Mouse (Mus musculus) stomach, postnatal 0 days (tissue): ENCODE measurements at regions not wholly inside any gene's neighbourhood (a gene's known extent, or its start where the extent isn't known, plus 50 kb on each side); places are given as distances from the start of the nearest gene placed in this dataset.

ENCODE experiments used
- CTCF ChIP-seq: IDR thresholded peaks from 2 replicates; pipeline ENCODE4 v1.5.1; 2016; ENCODE audit warnings: antibody characterized with exemption, low read depth, mild to moderate bottlenecking, moderate library complexity
- EP300 ChIP-seq: optimal IDR thresholded peaks from 2 replicates; pipeline ENCODE3; 2016; ENCODE audit warnings: antibody characterized with exemption

DNA sequence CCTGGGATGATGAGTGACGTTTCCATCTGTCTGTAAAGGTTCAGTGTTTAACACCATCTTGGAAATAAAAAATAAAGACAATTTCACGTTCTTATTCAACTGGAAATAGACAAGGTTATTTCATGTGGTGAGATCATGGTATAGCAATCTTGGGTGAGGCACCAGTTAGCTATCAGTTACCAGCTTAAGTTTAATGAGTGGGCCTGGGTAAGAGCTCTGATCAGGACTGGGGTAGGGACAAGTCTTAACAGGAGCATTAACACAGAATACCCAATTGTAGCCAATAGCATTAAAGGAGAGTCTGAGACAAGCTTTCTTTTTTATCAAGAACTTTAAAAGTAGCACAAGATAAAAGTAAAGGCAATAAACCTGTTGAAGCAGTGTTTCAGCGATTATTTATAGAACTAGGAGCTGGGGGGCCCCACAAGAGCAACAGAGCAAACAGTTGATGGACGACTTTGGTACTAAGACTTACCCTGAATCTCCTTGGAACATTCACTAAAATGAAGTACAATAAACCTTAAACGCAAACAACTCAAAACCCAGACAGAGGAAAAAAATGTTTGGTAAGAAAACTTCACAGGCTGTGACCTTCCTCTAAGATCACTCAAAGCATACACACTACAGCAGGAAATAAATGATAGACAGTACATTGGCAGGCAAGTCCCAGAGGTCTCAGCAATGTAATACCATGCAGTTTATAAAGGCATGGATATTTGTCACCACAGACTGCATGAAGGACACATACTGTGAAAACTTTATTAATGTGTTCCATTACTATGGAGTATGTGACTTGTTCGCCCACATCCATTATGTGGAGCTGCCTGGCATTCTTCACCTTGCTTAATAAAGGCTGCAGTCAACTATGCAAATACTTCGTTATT lies 202.9 kb upstream of the Tmeff2 start:
- TF ChIP-seq EP300 (no peak), CTCF (no peak)
